Mouse (Mus musculus) liver, adult 2 months (tissue): ENCODE data around the gene Gse1. TPM values are rescaled to one million over a fixed set of nuclear protein-coding genes. Genes with fewer than 3 reads are reported as not detected.
A peak's percentile ranks its signal among the peaks of the same experiment; 100 is the strongest.

ENCODE experiments used
- DNase-seq: peaks from one replicate; pipeline ENCODE4 v3.0.0-alpha.2; 2011; ENCODE audit warnings: low read depth, low spot score; ENCODE audit errors: extremely low read depth
- H3K27ac ChIP-seq: fragments of 200-500 bp; replicated peaks from 2 replicates; pipeline ENCODE4 v1.5.1; 2012; ENCODE audit warnings: low read depth, mild to moderate bottlenecking, control low read depth, inconsistent platforms, low read length; ENCODE audit not compliant: insufficient read depth
- H3K27me3 ChIP-seq: fragments of 200-500 bp; 2 replicates; pipeline ENCODE4 v1.6.1; 2012; ENCODE audit warnings: mild to moderate bottlenecking, moderate library complexity, low read length, inconsistent platforms; ENCODE audit not compliant: control insufficient read depth, insufficient read depth
- H3K36me3 ChIP-seq: fragments of 200-500 bp; 2 replicates; pipeline ENCODE4 v1.6.1; 2012; ENCODE audit warnings: low read length, inconsistent platforms; ENCODE audit not compliant: control insufficient read depth, insufficient read depth
- H3K4me1 ChIP-seq: fragments of 200-500 bp; 2 replicates; pipeline ENCODE4 v1.6.1; 2011; ENCODE audit warnings: low read length; ENCODE audit not compliant: control insufficient read depth, insufficient read depth
- H3K4me3 ChIP-seq: fragments of 200-500 bp; 2 replicates; pipeline ENCODE4 v1.5.1; 2011; ENCODE audit warnings: low read depth, mild to moderate bottlenecking, control low read depth, low read length, moderate library complexity; ENCODE audit not compliant: insufficient read depth
- H3K79me2 ChIP-seq: fragments of 200-500 bp; 2 replicates; pipeline ENCODE4 v1.6.1; 2012; ENCODE audit warnings: inconsistent platforms, mild to moderate bottlenecking, low read length, moderate library complexity; ENCODE audit not compliant: control insufficient read depth, insufficient read depth
- H3K9ac ChIP-seq: fragments of 200-500 bp; 2 replicates; pipeline ENCODE4 v1.6.1; 2012; ENCODE audit warnings: low read depth, mild to moderate bottlenecking, control low read depth, inconsistent platforms, low read length
- CTCF ChIP-seq: fragments of 200-500 bp; IDR thresholded peaks from 2 replicates; pipeline ENCODE4 v1.5.1; 2011; ENCODE audit warnings: low read depth, low read length, control low read depth
- POLR2A ChIP-seq: fragments of 200-500 bp; IDR thresholded peaks from 2 replicates; pipeline ENCODE4 v1.6.1; 2011; ENCODE audit warnings: low read length, control low read depth; ENCODE audit not compliant: insufficient read depth; ENCODE audit errors: extremely low read depth
- WGBS: fragments of 180-500 bp; shearing (Covaris S2); methylation state at CpG from one replicate; pipeline ENCODE4 v1.1.7; 2018; 5-methylcytosine and 5-hydroxymethylcytosine counted together
- polyA plus RNA-seq: library from polyadenylated mRNA; depleted of rRNA; stranded (reverse); fragments of >200 nt; gene quantifications from 2 replicates; pipeline ENCODE4 v1.2.3, GENCODE M21; 2012
- total RNA-seq: library from RNA; depleted of rRNA; stranded (reverse); fragments of >200 nt; gene quantifications from 2 replicates; pipeline ENCODE4 v1.2.3, GENCODE M21; 2014

The Gse1 gene
- total and polyA plus RNA-seq, 2 experiments = 2.6 to 10.0 TPM

DNA sequence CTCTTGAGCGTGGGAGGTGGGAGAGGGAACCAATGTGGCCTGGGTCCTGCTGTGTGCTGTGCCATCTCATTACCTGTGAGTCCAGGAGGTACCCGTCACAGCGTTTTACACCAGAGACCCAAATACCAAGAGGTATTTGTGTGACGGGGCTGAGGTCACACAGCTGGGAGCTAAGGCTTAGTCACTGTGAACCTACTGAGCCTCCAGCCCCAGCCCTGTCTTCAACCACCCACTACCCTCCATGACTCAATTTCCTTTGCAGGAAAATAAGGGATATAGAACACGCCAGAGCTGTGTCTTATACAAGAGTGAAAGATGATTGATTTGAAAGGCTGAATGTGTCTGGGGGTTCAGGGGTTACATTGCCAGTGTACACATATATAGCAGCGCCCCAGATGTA lies 234.4 kb downstream of the Gse1 start:
- no peak overlapping the region for H3K4me3 ChIP-seq
- H3K27me3 ChIP-seq = no peaks in the 10 kb centered on the region
- TF ChIP-seq POLR2A = no peak
- no peak for TF ChIP-seq CTCF
- H3K27ac ChIP-seq = no peak overlapping the region
- peaks cover 4% of the 10 kb centered on the region; the same call in 1 of the 2 replicates for H3K4me1 ChIP-seq
- H3K36me3 ChIP-seq = no peaks in the 10 kb centered on the region
- DNase-seq = no peak
- H3K79me2 ChIP-seq = no peaks in the 10 kb centered on the region
- no peak overlapping the region for H3K9ac ChIP-seq
- 92% methylated on average over 6 of the region's 6 CpGs for WGBS

DNA sequence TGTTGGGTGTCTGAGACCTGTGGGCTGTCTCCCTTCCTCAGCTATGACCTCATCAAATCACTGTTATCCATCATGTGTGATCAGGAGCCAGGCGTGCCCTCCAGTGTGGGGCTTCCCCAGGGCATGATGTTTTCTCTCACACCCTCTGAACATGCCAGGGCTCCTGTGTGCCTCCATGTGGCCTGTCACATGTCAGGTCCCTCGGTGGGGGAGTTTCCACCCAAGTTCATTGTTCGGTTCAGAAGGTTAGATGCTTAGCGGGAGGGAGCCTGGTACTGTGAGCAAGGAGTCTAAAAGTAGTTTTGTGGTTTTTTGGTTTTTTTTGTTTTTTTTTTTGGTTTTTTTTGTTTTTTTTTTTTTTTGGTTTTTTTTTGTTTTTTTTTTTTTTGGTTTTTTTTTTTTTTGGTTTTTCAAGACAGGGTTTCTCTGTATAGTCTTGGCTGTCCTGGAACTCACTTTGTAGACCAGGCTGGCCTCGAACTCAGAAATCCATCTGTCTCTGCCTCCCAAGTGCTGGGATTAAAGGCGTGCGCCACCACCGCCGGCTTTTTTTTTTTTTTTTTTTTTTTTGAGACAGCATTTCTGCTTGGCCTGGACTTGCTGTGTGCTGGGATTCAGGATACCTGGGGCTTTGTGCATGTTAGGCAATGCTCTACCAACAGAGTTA lies 235.8 kb downstream of the Gse1 start:
- H3K9ac ChIP-seq = no peak overlapping the region
- H3K27ac ChIP-seq = no peak overlapping the region
- H3K36me3 ChIP-seq = no peaks in the 10 kb centered on the region
- WGBS = 97% methylated on average over 7 of the region's 9 CpGs
- DNase-seq = no peak
- H3K79me2 ChIP-seq = no peaks in the 10 kb centered on the region
- peaks cover 4% of the 10 kb centered on the region; the same call in 1 of the 2 replicates for H3K4me1 ChIP-seq
- no peak for TF ChIP-seq CTCF
- TF ChIP-seq POLR2A = no peak
- H3K4me3 ChIP-seq = no peak overlapping the region
- H3K27me3 ChIP-seq = no peaks in the 10 kb centered on the region

DNA sequence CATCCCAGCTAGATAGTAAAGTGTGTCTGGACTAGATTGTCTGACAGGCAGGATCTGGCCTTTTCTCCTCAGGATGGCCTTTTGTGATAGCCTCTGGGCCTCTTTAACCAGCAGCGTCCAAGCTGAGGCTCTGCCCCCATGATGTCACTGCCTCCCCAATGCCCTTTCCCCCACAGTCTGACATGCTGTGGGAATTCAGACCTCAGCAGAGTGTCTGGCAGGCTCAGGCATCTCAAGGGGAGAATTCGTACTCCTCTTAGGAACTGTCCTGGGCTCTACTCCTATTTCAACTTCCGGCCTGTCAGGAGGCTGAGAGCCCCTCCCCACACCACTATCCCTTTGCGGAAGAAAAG lies 236.3 kb downstream of the Gse1 start:
- Histone ChIP-seq H3K27me3 (no peaks in the 10 kb centered on the region), H3K36me3 (no peaks in the 10 kb centered on the region), H3K79me2 (no peaks in the 10 kb centered on the region), H3K27ac (no peak overlapping the region), H3K4me1 (peaks cover 4% of the 10 kb centered on the region; the same call in 1 of the 2 replicates), H3K9ac (no peak overlapping the region), H3K4me3 (no peak overlapping the region)
- 83% methylated on average over 4 of the region's 4 CpGs for WGBS
- peak; percentile 55 for DNase-seq
- TF ChIP-seq POLR2A (no peak), CTCF (no peak)

DNA sequence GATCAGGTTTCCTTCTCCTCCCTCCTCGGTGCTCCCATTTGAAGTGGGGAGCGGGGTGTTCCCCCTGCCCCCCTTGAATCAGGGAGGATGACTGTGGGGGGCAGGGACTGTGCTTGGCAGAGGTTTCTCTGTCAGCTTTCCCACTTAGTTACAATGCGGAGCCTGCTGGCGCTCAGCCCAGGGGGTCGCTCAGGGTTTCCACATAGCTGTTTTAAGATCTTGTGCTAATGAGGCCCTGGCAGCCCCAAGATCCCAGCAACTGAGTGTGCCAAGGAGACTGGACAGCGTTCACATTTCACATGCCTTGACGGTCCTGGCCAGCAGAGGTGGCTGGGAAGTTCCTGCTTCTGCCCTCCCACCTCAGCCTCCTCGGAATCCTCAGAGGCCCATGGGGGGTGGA lies 237.5 kb downstream of the Gse1 start:
- Histone ChIP-seq H3K79me2 (no peaks in the 10 kb centered on the region), H3K9ac (no peak overlapping the region), H3K27me3 (no peaks in the 10 kb centered on the region), H3K4me1 (no peaks in the 10 kb centered on the region), H3K4me3 (no peak overlapping the region), H3K27ac (no peak overlapping the region), H3K36me3 (no peaks in the 10 kb centered on the region)
- 78% methylated on average over 8 of the region's 8 CpGs for WGBS
- no peak for DNase-seq
- no peak for TF ChIP-seq CTCF
- TF ChIP-seq POLR2A = no peak

DNA sequence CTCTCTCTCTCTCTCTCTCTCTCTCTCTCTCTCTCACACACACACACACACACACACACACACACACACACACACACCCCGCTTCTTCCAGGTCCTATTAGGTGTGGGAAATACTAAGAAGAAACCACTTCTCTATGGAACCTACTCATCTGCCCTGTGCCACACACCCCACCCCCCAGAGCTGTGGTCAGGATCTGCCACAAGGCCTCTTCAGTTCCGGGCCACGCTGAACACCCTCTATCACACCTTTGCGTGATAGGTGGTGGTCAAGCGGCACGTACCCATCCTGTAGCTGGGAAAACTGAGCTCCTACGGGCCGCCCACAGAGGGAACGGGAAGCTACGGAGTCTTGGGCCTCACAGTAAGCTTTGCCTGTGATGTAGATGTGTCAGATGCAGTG lies 238.0 kb downstream of the Gse1 start:
- H3K79me2 ChIP-seq = no peaks in the 10 kb centered on the region
- no peak for DNase-seq
- H3K4me3 ChIP-seq = no peak overlapping the region
- WGBS = 93% methylated on average over 10 of the region's 10 CpGs
- no peak overlapping the region for H3K27ac ChIP-seq
- H3K4me1 ChIP-seq = no peaks in the 10 kb centered on the region
- H3K9ac ChIP-seq = no peak overlapping the region
- TF ChIP-seq POLR2A = no peak
- H3K27me3 ChIP-seq = no peaks in the 10 kb centered on the region
- no peaks in the 10 kb centered on the region for H3K36me3 ChIP-seq

DNA sequence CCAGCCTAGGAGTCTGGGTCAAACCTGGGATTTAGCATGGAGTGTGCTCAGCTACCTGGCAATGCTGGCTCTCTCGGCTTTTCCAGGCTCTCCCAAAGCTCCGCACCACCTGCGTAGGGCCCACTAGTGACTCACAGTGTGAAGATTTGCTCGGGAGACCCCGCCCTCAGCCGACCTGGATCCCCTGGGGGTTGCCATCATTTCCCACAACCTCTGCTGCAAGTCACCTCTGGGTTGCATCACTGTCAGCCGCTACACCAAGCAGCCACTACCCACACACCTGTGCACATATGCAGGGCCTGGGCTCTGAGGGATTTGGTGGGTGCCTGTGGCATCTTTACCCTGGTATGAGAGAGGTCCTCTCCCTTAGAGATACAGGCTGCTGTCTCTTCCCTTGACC lies 239.3 kb downstream of the Gse1 start:
- Histone ChIP-seq H3K79me2 (no peaks in the 10 kb centered on the region), H3K27ac (no peak overlapping the region), H3K4me3 (no peak overlapping the region), H3K4me1 (no peaks in the 10 kb centered on the region), H3K36me3 (no peaks in the 10 kb centered on the region), H3K9ac (no peak overlapping the region), H3K27me3 (no peaks in the 10 kb centered on the region)
- 96% methylated on average over 7 of the region's 7 CpGs for WGBS
- no peak for DNase-seq
- no peak for TF ChIP-seq POLR2A
- no peak for TF ChIP-seq CTCF
